Mouse (Mus musculus) kidney, embryonic 16.5 days (tissue): ENCODE measurements around the gene Bag5. TPM values are rescaled to one million over a fixed set of nuclear protein-coding genes. Genes with fewer than 3 reads are reported as not detected.
A peak's percentile ranks its signal among the peaks of the same experiment; 100 is the strongest.

Source experiments
- ATAC-seq: fragments of 200-750 bp; cut with Nextera tagmentation; 2 replicates; pipeline ENCODE4 v1.8.0; 2017; ENCODE audit warnings: moderate TSS enrichment; ENCODE audit not compliant: low FRiP score, low TSS enrichment
- H3K27ac ChIP-seq: fragments of 300-500 bp; sonication (generic); 2 replicates; pipeline ENCODE4 v1.5.1; 2014; ENCODE audit warnings: low read length
- H3K27me3 ChIP-seq: fragments of 300-500 bp; sonication (generic); 2 replicates; pipeline ENCODE4 v1.6.1; 2014; ENCODE audit warnings: low read length, control low read depth, mixed read lengths; ENCODE audit not compliant: insufficient read depth
- H3K36me3 ChIP-seq: fragments of 300-500 bp; sonication (generic); 2 replicates; pipeline ENCODE4 v1.6.1; 2014; ENCODE audit warnings: low read length, control low read depth, mixed read lengths; ENCODE audit not compliant: insufficient read depth
- H3K4me1 ChIP-seq: fragments of 300-500 bp; sonication (generic); 2 replicates; pipeline ENCODE4 v1.6.1; 2014; ENCODE audit warnings: low read length, control low read depth, mixed read lengths; ENCODE audit not compliant: insufficient read depth
- H3K4me2 ChIP-seq: fragments of 300-500 bp; sonication (generic); replicated peaks from 2 replicates; pipeline ENCODE4 v1.6.1; 2014; ENCODE audit warnings: low read depth, low read length
- H3K4me3 ChIP-seq: fragments of 300-500 bp; sonication (generic); 2 replicates; pipeline ENCODE4 v1.5.1; 2014; ENCODE audit warnings: mild to moderate bottlenecking, low read length
- H3K9ac ChIP-seq: fragments of 300-500 bp; sonication (generic); replicated peaks from 2 replicates; pipeline ENCODE4 v1.6.1; 2014; ENCODE audit warnings: low read length
- H3K9me3 ChIP-seq: fragments of 300-500 bp; sonication (generic); 2 replicates; pipeline ENCODE4 v1.6.1; 2016; ENCODE audit warnings: low read length, control low read depth
- WGBS: fragments of 180-500 bp; shearing (Covaris S2); extraction: QIAGEN DNeasy Blood & Tissue Kit; methylation state at CpG from one replicate; pipeline ENCODE4 v1.1.7; 2014; 5-methylcytosine and 5-hydroxymethylcytosine counted together
- polyA plus RNA-seq: library from polyadenylated mRNA; unstranded; fragments of >200 nt; fragmentation: Nextera tagmentation; extraction: Ambion mirVana; gene quantifications from 2 replicates; pipeline ENCODE4 v1.2.1, GENCODE M21; 2015

Gene Bag5
- polyA plus RNA-seq, 1 experiment from 2014 or later = 59.5 TPM

DNA sequence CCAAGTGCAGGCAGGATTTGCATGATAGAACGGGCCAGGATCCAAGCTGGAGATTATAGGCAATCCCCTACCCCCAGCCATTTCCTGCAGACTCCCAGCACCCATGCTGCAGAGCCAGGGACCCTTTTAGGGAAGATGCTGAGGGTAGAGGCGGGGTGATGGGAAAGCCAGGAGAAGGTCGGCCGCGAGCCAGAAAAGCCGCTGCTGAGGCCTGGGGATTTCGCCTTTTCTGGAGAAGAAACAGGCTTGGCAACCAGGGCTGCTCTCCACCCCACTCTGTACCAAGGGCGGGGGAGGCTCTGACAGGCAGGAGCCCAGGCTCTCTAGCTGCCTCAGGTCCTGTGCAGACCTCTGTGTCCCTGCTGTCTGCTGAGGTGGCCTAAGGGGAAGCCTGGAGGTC lies 31.8 kb downstream of the Bag5 start:
- no peak overlapping the region for H3K9ac ChIP-seq
- peaks cover 16% of the 10 kb centered on the region for H3K4me1 ChIP-seq
- H3K27ac ChIP-seq = no peak overlapping the region
- no peaks in the 10 kb centered on the region for H3K27me3 ChIP-seq
- peaks cover 28% of the 10 kb centered on the region for H3K36me3 ChIP-seq
- H3K4me2 ChIP-seq = no peak overlapping the region
- no peak for ATAC-seq
- no peak overlapping the region for H3K4me3 ChIP-seq
- no peaks in the 10 kb centered on the region for H3K9me3 ChIP-seq
- WGBS = 91% methylated on average over 8 of the region's 8 CpGs

DNA sequence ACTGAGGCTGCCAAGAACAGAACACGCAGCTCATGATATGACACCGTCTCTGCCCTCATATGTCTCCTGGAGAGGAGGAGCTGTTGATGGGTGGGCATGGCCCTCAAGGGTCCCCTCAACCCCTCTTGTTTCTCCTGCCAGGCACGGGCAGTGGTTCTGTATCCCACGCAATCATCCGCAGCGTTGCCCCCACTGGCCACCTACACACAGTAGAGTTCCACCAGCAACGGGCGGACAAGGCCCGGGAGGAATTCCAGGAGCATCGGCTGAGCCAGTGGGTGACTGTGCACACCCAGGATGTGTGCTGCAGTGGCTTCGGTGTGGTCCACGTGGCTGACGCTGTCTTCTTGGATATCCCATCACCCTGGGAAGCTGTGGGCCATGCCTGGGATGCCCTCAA lies 32.4 kb downstream of the Bag5 start:
- 94% methylated on average over 13 of the region's 13 CpGs for WGBS
- H3K27ac ChIP-seq = no peak overlapping the region
- ATAC-seq = no peak

DNA sequence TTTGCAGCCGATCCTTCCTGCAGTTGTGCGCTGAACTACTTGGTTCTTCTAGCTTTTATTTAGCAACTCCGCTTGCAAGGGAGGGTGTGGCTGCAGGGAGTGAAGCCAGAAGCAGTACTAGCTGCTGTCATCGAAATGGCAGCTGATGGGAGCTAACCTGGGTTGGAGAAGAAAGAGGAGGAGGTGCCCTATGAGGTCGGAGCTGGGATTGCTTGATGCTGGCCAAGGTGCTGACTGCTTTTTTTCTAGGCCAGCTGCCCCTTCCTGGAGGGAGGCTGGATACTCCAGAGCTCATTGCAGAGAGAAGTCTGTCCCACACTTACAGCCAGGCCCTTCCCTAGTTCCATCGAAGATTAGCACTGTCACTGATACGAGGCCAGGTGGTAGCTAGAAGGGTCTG lies 34.1 kb downstream of the Bag5 start:
- Histone ChIP-seq H3K27me3 (peaks cover 3% of the 10 kb centered on the region), H3K4me3 (peak overlapping the region; percentile 87), H3K9me3 (no peaks in the 10 kb centered on the region), H3K4me1 (peaks cover 16% of the 10 kb centered on the region), H3K36me3 (peaks cover 28% of the 10 kb centered on the region), H3K9ac (peak overlapping the region; percentile 76; the same call in 1 of the 2 replicates), H3K27ac (no peak overlapping the region), H3K4me2 (peak overlapping the region; percentile 70)
- WGBS = 54% methylated on average over 7 of the region's 7 CpGs
- ATAC-seq = no peak

More for the DNA sequence above, 32.4 kb downstream of the Bag5 start:
- H3K4me3 ChIP-seq = no peak overlapping the region
- H3K27me3 ChIP-seq = no peaks in the 10 kb centered on the region
- no peak overlapping the region for H3K4me2 ChIP-seq
- H3K4me1 ChIP-seq = peaks cover 16% of the 10 kb centered on the region
- no peak overlapping the region for H3K9ac ChIP-seq
- peaks cover 28% of the 10 kb centered on the region for H3K36me3 ChIP-seq
- H3K9me3 ChIP-seq = no peaks in the 10 kb centered on the region

DNA sequence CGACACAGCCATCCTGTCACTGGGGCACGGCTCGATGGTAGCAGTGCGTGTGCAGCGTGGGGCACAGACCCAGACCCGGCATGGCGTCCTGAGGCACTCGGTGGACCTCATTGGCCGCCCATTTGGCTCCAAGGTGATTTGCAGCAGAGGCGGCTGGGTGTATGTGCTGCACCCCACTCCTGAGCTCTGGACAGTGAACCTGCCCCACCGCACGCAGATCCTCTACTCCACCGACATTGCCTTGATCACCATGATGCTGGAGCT lies 34.5 kb downstream of the Bag5 start:
- Histone ChIP-seq H3K4me1 (peaks cover 16% of the 10 kb centered on the region), H3K4me3 (peak overlapping the region; percentile 87), H3K4me2 (peak overlapping the region; percentile 70), H3K9me3 (no peaks in the 10 kb centered on the region), H3K27me3 (peaks cover 7% of the 10 kb centered on the region), H3K9ac (peak overlapping the region; percentile 76), H3K36me3 (peaks cover 24% of the 10 kb centered on the region), H3K27ac (peak overlapping the region; percentile 94; the same call in 1 of the 2 replicates)
- 3% methylated on average over 13 of the region's 13 CpGs for WGBS
- no peak for ATAC-seq

DNA sequence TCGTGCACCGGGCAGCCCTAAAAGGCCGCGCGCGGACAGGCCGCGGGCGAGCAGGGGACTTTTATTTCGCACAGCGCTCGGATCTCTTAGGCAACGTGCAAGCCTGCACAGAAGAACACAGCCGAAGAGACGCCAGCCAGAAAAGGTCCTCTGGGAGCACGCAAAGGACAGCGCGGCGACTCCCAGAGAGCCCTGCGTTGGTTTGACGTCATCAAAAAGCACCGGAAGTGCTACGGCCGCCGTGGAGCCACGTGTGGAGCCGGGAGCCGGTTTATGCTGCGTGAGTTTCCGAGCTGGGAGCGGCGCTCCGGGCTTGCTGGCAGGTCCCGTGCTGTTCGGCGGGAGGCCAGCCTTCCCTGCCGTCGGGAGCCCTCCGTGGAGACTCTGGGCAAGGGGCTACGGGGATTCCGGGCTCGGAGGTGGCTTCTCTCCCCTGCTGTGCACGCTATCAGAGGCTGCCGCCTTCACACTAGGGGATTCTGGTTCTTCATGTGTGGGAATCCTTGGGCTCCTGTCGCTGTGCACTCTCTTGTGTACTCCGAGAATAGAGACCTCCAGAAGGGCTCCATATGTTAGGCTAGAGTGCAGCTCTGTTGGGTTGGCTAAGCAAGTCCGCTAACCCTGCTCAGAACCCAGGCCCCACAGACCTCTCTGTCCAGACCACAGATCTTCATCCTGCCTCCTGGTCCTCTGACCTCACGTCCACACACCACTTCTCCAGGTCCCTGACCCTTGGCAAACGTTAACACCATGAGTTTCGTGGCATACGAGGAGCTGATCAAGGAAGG lies 35.0 kb downstream of the Bag5 start, which contains the start of gene Trmt61a:
Gene Trmt61a (plus strand): TSS at position 224 of the 788 bp plus-strand sequence.
- H3K36me3 ChIP-seq = peaks cover 23% of the 10 kb centered on the region
- peak within 1 kb of the TSS; percentile 94 for H3K27ac ChIP-seq
- no peaks in the 10 kb centered on the region for H3K9me3 ChIP-seq
- peak within 1 kb of the TSS; percentile 70 for H3K4me2 ChIP-seq
- under 1% methylated on average over 51 of the region's 51 CpGs for WGBS
- peaks cover 12% of the 10 kb centered on the region for H3K27me3 ChIP-seq
- H3K9ac ChIP-seq = peak within 1 kb of the TSS; percentile 76
- H3K4me1 ChIP-seq = peaks cover 16% of the 10 kb centered on the region
- peak; percentile 88 for ATAC-seq
- H3K4me3 ChIP-seq = peak within 1 kb of the TSS; percentile 87

DNA sequence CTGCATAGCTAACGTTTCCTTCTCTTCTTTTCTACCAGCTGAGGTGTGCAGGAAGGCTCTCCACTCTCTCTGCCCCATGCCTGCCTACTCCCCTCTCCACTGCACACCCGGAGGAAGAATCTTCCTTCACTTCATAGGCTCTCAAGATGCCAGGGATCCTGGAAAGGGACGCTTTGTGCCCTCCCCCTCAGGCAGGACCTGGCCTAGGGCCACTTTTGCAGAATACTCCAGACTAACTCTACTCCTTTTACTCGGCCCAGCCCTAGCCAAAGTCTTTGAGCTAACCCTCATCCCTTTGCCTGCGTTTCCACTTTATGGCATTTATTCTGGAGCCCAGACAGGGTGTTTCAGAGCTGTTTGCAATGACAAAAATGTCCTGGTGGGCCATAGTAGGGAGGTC lies 35.6 kb downstream of the Bag5 start:
- ATAC-seq = peak; percentile 28
- Histone ChIP-seq H3K27me3 (peaks cover 18% of the 10 kb centered on the region), H3K9ac (peak overlapping the region; percentile 76), H3K4me1 (peaks cover 19% of the 10 kb centered on the region), H3K27ac (peak overlapping the region; percentile 94), H3K4me3 (peak overlapping the region; percentile 87), H3K4me2 (peak overlapping the region; percentile 70), H3K36me3 (peaks cover 19% of the 10 kb centered on the region), H3K9me3 (no peaks in the 10 kb centered on the region)
- WGBS = 14% methylated on average over 5 of the region's 5 CpGs

DNA sequence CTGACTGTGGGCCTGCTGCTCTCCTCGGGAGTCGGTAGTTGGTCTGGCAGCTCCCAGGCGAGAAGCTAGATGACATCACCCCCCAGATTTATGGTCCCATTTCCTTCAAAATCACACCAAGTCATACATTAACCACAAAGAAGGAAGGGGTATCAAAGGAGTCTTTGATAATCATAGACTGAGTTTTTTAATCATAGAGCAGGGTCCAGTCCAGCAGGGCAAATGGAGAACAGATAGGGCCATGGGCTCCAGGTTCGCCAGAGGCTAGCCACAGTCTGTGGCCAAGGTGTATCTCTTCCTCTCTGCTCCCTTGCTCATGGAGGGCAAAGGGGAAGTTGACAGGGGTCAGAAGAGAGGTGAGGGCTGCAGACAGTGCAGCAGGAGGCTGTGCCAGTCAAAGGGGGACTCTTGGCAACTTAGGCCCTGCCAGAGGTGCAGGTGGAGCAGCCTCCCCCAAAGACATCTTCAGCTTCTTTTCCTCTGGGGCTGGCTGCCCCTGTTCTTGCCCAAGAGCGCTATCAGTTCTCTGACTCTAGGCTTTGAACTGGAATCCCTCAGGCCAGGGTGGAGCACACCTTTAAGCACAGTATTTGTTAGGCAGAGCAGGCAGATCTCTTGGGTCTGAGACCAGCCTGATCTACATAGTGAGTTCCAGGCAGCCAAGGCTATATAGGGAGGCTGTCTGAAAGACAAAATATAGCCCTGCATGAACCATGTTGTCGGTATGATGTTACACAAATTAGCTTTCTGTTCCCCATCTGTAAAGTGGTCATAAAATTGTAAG lies 37.1 kb downstream of the Bag5 start:
- Histone ChIP-seq H3K9me3 (no peaks in the 10 kb centered on the region), H3K4me2 (no peak overlapping the region), H3K4me1 (peaks cover 33% of the 10 kb centered on the region), H3K36me3 (peaks cover 7% of the 10 kb centered on the region), H3K4me3 (no peak overlapping the region), H3K9ac (no peak overlapping the region), H3K27ac (no peak overlapping the region), H3K27me3 (peaks cover 31% of the 10 kb centered on the region)
- ATAC-seq = no peak
- WGBS = 70% methylated on average over 6 of the region's 6 CpGs

DNA sequence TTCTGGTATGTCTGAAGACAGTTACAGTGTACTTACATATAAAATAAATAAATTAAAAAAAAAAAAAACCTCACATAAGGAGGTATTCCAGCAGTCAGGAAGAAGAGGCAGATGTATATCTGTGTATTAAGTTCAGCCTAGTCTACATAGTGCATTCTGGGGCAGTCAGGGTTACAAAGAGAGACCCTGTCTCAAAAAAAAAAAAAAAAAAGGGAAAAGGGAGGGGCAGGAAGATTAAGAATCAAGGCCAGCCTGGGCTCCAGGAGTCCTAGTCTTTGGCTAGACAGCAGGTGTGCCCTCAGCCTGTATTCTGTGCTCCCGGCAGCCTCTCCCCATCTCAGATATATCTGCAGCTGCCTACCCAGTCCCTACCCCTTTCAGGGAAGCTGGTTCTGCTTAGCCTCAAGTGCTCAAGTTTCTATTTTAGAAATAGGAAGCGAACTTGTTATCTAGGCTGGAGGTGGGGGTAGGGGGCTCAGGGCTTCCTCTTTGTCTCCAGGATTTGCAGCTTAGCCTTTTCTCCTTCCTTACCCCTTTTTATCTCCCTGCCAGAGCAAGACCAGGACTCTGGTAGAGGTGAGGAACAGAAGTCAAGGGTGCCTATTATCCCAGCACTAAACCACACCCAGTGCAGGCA lies 38.1 kb downstream of the Bag5 start:
- ATAC-seq = no peak
- Histone ChIP-seq H3K4me3 (no peak overlapping the region), H3K36me3 (no peaks in the 10 kb centered on the region), H3K27me3 (peaks cover 39% of the 10 kb centered on the region), H3K27ac (no peak overlapping the region), H3K9ac (no peak overlapping the region), H3K9me3 (no peaks in the 10 kb centered on the region), H3K4me1 (peaks cover 43% of the 10 kb centered on the region), H3K4me2 (no peak overlapping the region)
- WGBS = 60% methylated on average over 2 of the region's 2 CpGs

DNA sequence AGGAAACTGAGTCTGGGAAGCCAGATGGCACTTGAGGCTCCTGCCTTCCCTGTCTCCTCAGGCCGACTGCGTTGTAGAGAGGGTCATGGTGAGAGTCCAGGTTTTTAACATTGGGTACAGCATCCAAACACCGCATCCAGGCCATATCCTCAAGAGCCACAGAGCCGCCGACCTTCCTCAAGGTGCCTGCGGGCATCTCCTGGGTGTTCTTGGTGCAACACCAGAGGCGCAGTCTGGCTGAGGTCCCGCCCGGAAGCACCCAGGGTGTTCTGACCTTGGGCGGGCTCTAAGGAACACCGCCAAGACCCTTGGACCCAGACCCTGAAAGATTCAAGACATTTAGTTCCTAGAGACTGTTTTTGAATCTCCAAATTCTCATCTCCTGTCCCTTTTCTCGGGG lies 40.5 kb downstream of the Bag5 start:
- no peaks in the 10 kb centered on the region for H3K36me3 ChIP-seq
- H3K27me3 ChIP-seq = peaks cover 39% of the 10 kb centered on the region
- no peaks in the 10 kb centered on the region for H3K9me3 ChIP-seq
- ATAC-seq = no peak
- H3K27ac ChIP-seq = no peak overlapping the region
- H3K4me1 ChIP-seq = peaks cover 53% of the 10 kb centered on the region
- peak overlapping the region; percentile 14; the same call in 1 of the 2 replicates for H3K9ac ChIP-seq
- peak overlapping the region; percentile 59 for H3K4me3 ChIP-seq
- H3K4me2 ChIP-seq = peak overlapping the region; percentile 91
- WGBS = 9% methylated on average over 12 of the region's 12 CpGs
